Mouse (Mus musculus): Measurements from ENCODE around the gene Agtrap. TPM values are rescaled to one million over a fixed set of nuclear protein-coding genes. Genes with fewer than 3 reads are reported as not detected.
A peak's percentile ranks its signal among the peaks of the same experiment; 100 is the strongest.

Gene Agtrap
- total RNA-seq (2014; rRNA removed) (6.2 and 7.6 TPM in 2 replicates), polyA plus RNA-seq (2015; fragmentation: Nextera tagmentation; extraction: Ambion mirVana) (9.9 and 10.4 TPM in 2 replicates)

- no peak for TF ChIP-seq CTCF (IDR thresholded peaks at IDR 0.05; ENCODE audit: low read depth)
- Histone ChIP-seq H3K9me3 (ENCODE audit: low read length) (no peaks in the 10 kb centered on the region), H3K27me3 (ENCODE audit: insufficient read depth, low read length) (no peaks in the 10 kb centered on the region), H3K4me2 (ENCODE audit: low read depth, low read length) (peak within 1 kb of the TSS; percentile 84), H3K4me3 (ENCODE audit: low read length) (peak within 1 kb of the TSS; percentile 50), H3K36me3 (ENCODE audit: insufficient read depth, low read length) (no peaks in the 10 kb centered on the region), H3K9ac (replicated peaks; ENCODE audit: low read length) (peak within 1 kb of the TSS; percentile 49), H3K4me1 (ENCODE audit: insufficient read depth, low read length) (peaks cover 5% of the 10 kb centered on the region; the same call in 1 of the 2 replicates), H3K27ac (peak within 1 kb of the TSS; percentile 70; the same call in 1 of the 2 replicates)
- DNase-seq (ENCODE audit: low spot score) (peak; percentile 95), ATAC-seq (peak; percentile 92)
- WGBS = 4% methylated on average over 34 of the region's 34 CpGs
Measured at GRCm38 (mm10) chr4:148087907-148088527, at the start of gene Agtrap. TSS of gene Agtrap (minus strand) at chr4:148088031.

- no peak overlapping the region for H3K27ac ChIP-seq
- DNase-seq (ENCODE audit: low spot score) = no peak
- H3K4me2 ChIP-seq (ENCODE audit: low read depth, low read length) = no peak overlapping the region
- 45% methylated on average over 8 of the region's 8 CpGs for WGBS
- TF ChIP-seq CTCF (IDR thresholded peaks at IDR 0.05; ENCODE audit: low read depth) = no peak
- no peak overlapping the region for H3K4me3 ChIP-seq (ENCODE audit: low read length)
- no peaks in the 10 kb centered on the region for H3K9me3 ChIP-seq (ENCODE audit: low read length)
- H3K27me3 ChIP-seq (ENCODE audit: insufficient read depth, low read length) = no peaks in the 10 kb centered on the region
- ATAC-seq = no peak
- H3K9ac ChIP-seq (replicated peaks; ENCODE audit: low read length) = no peak overlapping the region
- H3K4me1 ChIP-seq (ENCODE audit: insufficient read depth, low read length) = no peaks in the 10 kb centered on the region
- H3K36me3 ChIP-seq (ENCODE audit: insufficient read depth, low read length) = no peaks in the 10 kb centered on the region
Measured at GRCm38 (mm10) chr4:148137503-148137902, 49.7 kb upstream of the Agtrap start.

GRCm38 (mm10) chr4:148134988-148135387, 47.2 kb upstream of the Agtrap start:
- H3K27ac ChIP-seq = no peak overlapping the region
- 86% methylated on average over 8 of the region's 8 CpGs for WGBS
- no peak overlapping the region for H3K4me3 ChIP-seq (ENCODE audit: low read length)
- DNase-seq (ENCODE audit: low spot score) = no peak
- ATAC-seq = no peak
- H3K27me3 ChIP-seq (ENCODE audit: insufficient read depth, low read length) = no peaks in the 10 kb centered on the region
- H3K9me3 ChIP-seq (ENCODE audit: low read length) = no peaks in the 10 kb centered on the region
- TF ChIP-seq CTCF (IDR thresholded peaks at IDR 0.05; ENCODE audit: low read depth) = no peak
- H3K4me2 ChIP-seq (ENCODE audit: low read depth, low read length) = no peak overlapping the region
- H3K9ac ChIP-seq (replicated peaks; ENCODE audit: low read length) = no peak overlapping the region
- H3K4me1 ChIP-seq (ENCODE audit: insufficient read depth, low read length) = peaks cover 7% of the 10 kb centered on the region; the same call in 1 of the 2 replicates
- no peaks in the 10 kb centered on the region for H3K36me3 ChIP-seq (ENCODE audit: insufficient read depth, low read length)

GRCm38 (mm10) chr4:148131497-148132081, 43.8 kb upstream of the Agtrap start:
- peak overlapping the region; percentile 87 for H3K9ac ChIP-seq (replicated peaks; ENCODE audit: low read length)
- H3K27ac ChIP-seq = peak overlapping the region; percentile 94
- DNase-seq (ENCODE audit: low spot score) = peak; percentile 45
- no peaks in the 10 kb centered on the region for H3K27me3 ChIP-seq (ENCODE audit: insufficient read depth, low read length)
- ATAC-seq = peak; percentile 52
- H3K9me3 ChIP-seq (ENCODE audit: low read length) = no peaks in the 10 kb centered on the region
- no peaks in the 10 kb centered on the region for H3K36me3 ChIP-seq (ENCODE audit: insufficient read depth, low read length)
- H3K4me3 ChIP-seq (ENCODE audit: low read length) = peak overlapping the region; percentile 78
- peak overlapping the region; percentile 93 for H3K4me2 ChIP-seq (ENCODE audit: low read depth, low read length)
- no peak for TF ChIP-seq CTCF (IDR thresholded peaks at IDR 0.05; ENCODE audit: low read depth)
- H3K4me1 ChIP-seq (ENCODE audit: insufficient read depth, low read length) = peaks cover 12% of the 10 kb centered on the region; the same call in 1 of the 2 replicates
- WGBS = under 1% methylated on average over 21 of the region's 21 CpGs

- Histone ChIP-seq H3K36me3 (ENCODE audit: insufficient read depth, low read length) (no peaks in the 10 kb centered on the region), H3K4me1 (ENCODE audit: insufficient read depth, low read length) (peaks cover 17% of the 10 kb centered on the region; the same call in 1 of the 2 replicates), H3K9ac (replicated peaks; ENCODE audit: low read length) (peak within 1 kb of the TSS; percentile 87), H3K27ac (peak within 1 kb of the TSS; percentile 94), H3K9me3 (ENCODE audit: low read length) (no peaks in the 10 kb centered on the region), H3K27me3 (ENCODE audit: insufficient read depth, low read length) (no peaks in the 10 kb centered on the region), H3K4me2 (ENCODE audit: low read depth, low read length) (peak within 1 kb of the TSS; percentile 93), H3K4me3 (ENCODE audit: low read length) (peak within 1 kb of the TSS; percentile 78)
- 2% methylated on average over 75 of the region's 87 CpGs for WGBS
- ATAC-seq (peak; percentile 78), DNase-seq (ENCODE audit: low spot score) (peak; percentile 83)
- TF ChIP-seq CTCF (IDR thresholded peaks at IDR 0.05; ENCODE audit: low read depth) = no peak
Measured at GRCm38 (mm10) chr4:148130561-148131413, 43.0 kb upstream of the Agtrap start, which contains the start of gene Draxin. TSS of gene Draxin (minus strand) at chr4:148130698.

GRCm38 (mm10) chr4:148130133-148130532, 42.3 kb upstream of the Agtrap start, which contains the start of gene Mad2l2:
TSS of gene Mad2l2 (plus strand) at chr4:148130384.
- H3K4me1 ChIP-seq (ENCODE audit: insufficient read depth, low read length) = peaks cover 17% of the 10 kb centered on the region; the same call in 1 of the 2 replicates

More at GRCm38 (mm10) chr4:148130133-148130532, 42.3 kb upstream of the Agtrap start, which contains the start of gene Mad2l2:
- peak; percentile 6 for ATAC-seq
- no peaks in the 10 kb centered on the region for H3K9me3 ChIP-seq (ENCODE audit: low read length)
- no peak for TF ChIP-seq CTCF (IDR thresholded peaks at IDR 0.05; ENCODE audit: low read depth)
- peak within 1 kb of the TSS; percentile 87 for H3K9ac ChIP-seq (replicated peaks; ENCODE audit: low read length)
- H3K4me2 ChIP-seq (ENCODE audit: low read depth, low read length) = peak within 1 kb of the TSS; percentile 93
- H3K36me3 ChIP-seq (ENCODE audit: insufficient read depth, low read length) = no peaks in the 10 kb centered on the region
- peak within 1 kb of the TSS; percentile 78 for H3K4me3 ChIP-seq (ENCODE audit: low read length)
- WGBS = 1% methylated on average over 18 of the region's 18 CpGs
- peak within 1 kb of the TSS; percentile 94 for H3K27ac ChIP-seq
- peak; percentile 54 for DNase-seq (ENCODE audit: low spot score)
- no peaks in the 10 kb centered on the region for H3K27me3 ChIP-seq (ENCODE audit: insufficient read depth, low read length)

Data from hindbrain, postnatal 0 days (tissue).